ENCODE assay signal across 21 mouse cellular contexts in genomic region chr12:83141164-83141563, GRCm38 (mm10).
DNase-seq lines count a peak whose midpoint lies in the region; ATAC-seq lines count a peak whose summit lies in the region.
"Had no signal": no experiment of that assay in that cellular context is flagged by ENCODE, and none has a peak within 500 bp of the region (broad histone marks: within the 10 kb centered on the region; RNA-seq: fewer than 3 reads in every experiment).

No protein-coding gene starts in this region.

- no peaks in the 10 kb centered on the region for H3K27me3 ChIP-seq in liver, embryonic 16.5 days (ENCODE audit: control insufficient read depth, insufficient read depth, low read depth, low read length)
- no peaks in the 10 kb centered on the region for H3K27me3 ChIP-seq in forebrain, embryonic 16.5 days (replicated peaks; ENCODE audit: control insufficient read depth, insufficient read depth, low read length)
- H3K27me3 ChIP-seq: forebrain, embryonic 15.5 days; heart, embryonic 13.5 days; kidney, embryonic 15.5 days; midbrain, embryonic 12.5 days had no signal

- H3K4me2 ChIP-seq in liver, embryonic 16.5 days (ENCODE audit: low read depth, low read length) = peak overlapping the region; percentile 35
- no peak overlapping the region for H3K4me2 ChIP-seq in forebrain, embryonic 16.5 days (ENCODE audit: low read length)
- H3K4me2 ChIP-seq: forebrain, embryonic 15.5 days; heart, embryonic 13.5 days; kidney, embryonic 15.5 days; midbrain, embryonic 12.5 days had no signal

- peak overlapping the region; percentile 25; the same call in 1 of the 2 replicates for H3K27ac ChIP-seq in liver, embryonic 16.5 days (ENCODE audit: low read length)
- no peak overlapping the region for H3K27ac ChIP-seq in forebrain, embryonic 16.5 days (ENCODE audit: low read length)
- H3K27ac ChIP-seq: embryonic facial prominence, embryonic 10.5 days; forebrain, embryonic 15.5 days; heart, embryonic 13.5 days; hindbrain, embryonic 10.5 days; kidney, embryonic 15.5 days; midbrain, embryonic 12.5 days had no signal

- peaks cover 38% of the 10 kb centered on the region for H3K4me1 ChIP-seq in liver, embryonic 16.5 days (ENCODE audit: control insufficient read depth, low read depth, low read length)
- peaks cover 5% of the 10 kb centered on the region; the same call in 1 of the 2 replicates for H3K4me1 ChIP-seq in forebrain, embryonic 16.5 days (replicated peaks; ENCODE audit: control insufficient read depth, insufficient read depth, low read length)
- H3K4me1 ChIP-seq: embryonic facial prominence, embryonic 10.5 days; kidney, embryonic 15.5 days had no signal

- DNase-seq in spleen, adult 12 weeks (ENCODE audit: low spot score) = peak; percentile 48
- DNase-seq in spleen, adult 18-20 months = no peak
- DNase-seq in retina, postnatal 1 day = no peak
- no peak for DNase-seq in urinary bladder, postnatal 10 days (ENCODE audit: low spot score)
- DNase-seq in cerebellum, postnatal 4 days (ENCODE audit: low spot score in 2 of 2) = no peak
- DNase-seq: adrenal gland, postnatal 14 days; cerebellum, postnatal 25 days; lung, postnatal 14 days; thymus, postnatal 36 days had no signal

- WGBS in liver, embryonic 16.5 days (ENCODE audit: insufficient replicate concordance) = 17% methylated on average over 2 of the region's 2 CpGs
- WGBS in forebrain, embryonic 16.5 days = 57% methylated on average over 2 of the region's 2 CpGs

- no peak overlapping the region for H3K9ac ChIP-seq in liver, embryonic 16.5 days (ENCODE audit: low read depth, low read length)
- no peak overlapping the region for H3K9ac ChIP-seq in forebrain, embryonic 16.5 days (replicated peaks; ENCODE audit: low read depth, low read length)
- H3K9ac ChIP-seq: forebrain, embryonic 15.5 days; heart, embryonic 13.5 days; kidney, embryonic 15.5 days; midbrain, embryonic 12.5 days had no signal

- H3K9me3 ChIP-seq in liver, embryonic 16.5 days (replicated peaks; ENCODE audit: control insufficient read depth, low read length) = no peaks in the 10 kb centered on the region
- no peaks in the 10 kb centered on the region for H3K9me3 ChIP-seq in forebrain, embryonic 16.5 days (ENCODE audit: control insufficient read depth, low read length)
- H3K9me3 ChIP-seq: embryonic facial prominence, embryonic 10.5 days; forebrain, embryonic 15.5 days; heart, embryonic 13.5 days; hindbrain, embryonic 10.5 days; kidney, embryonic 15.5 days; midbrain, embryonic 12.5 days had no signal

- peak; percentile 77 for ATAC-seq in erythroid progenitor cell, adult 5-6 weeks (replicated peaks; ENCODE audit: low FRiP score, poor library complexity, severe bottlenecking)
- peak; percentile 77 for ATAC-seq in liver, embryonic 16.5 days (ENCODE audit: low read depth)
- no peak for ATAC-seq in forebrain, embryonic 16.5 days
- ATAC-seq: activated CD4-positive, CD25-positive, alpha-beta regulatory T cell, adult 4 months; forebrain, embryonic 15.5 days; Patski had no signal

- H3K4me3 ChIP-seq in liver, embryonic 16.5 days (ENCODE audit: low read depth, low read length) = no peak overlapping the region
- H3K4me3 ChIP-seq in forebrain, embryonic 16.5 days (replicated peaks; ENCODE audit: low read length) = no peak overlapping the region
- H3K4me3 ChIP-seq: embryonic facial prominence, embryonic 10.5 days; erythroblast, embryonic 14.5 days; forebrain, embryonic 15.5 days; heart, embryonic 13.5 days; hindbrain, embryonic 10.5 days; kidney, embryonic 15.5 days; midbrain, embryonic 12.5 days had no signal

- no peaks in the 10 kb centered on the region for H3K36me3 ChIP-seq in liver, embryonic 16.5 days (ENCODE audit: control insufficient read depth, insufficient read depth)
- H3K36me3 ChIP-seq in forebrain, embryonic 16.5 days (ENCODE audit: control insufficient read depth, insufficient read depth) = no peaks in the 10 kb centered on the region
- H3K36me3 ChIP-seq: embryonic facial prominence, embryonic 10.5 days; forebrain, embryonic 15.5 days; heart, embryonic 13.5 days; hindbrain, embryonic 10.5 days; kidney, embryonic 15.5 days; midbrain, embryonic 12.5 days had no signal
